Mouse (Mus musculus) monocyte, adult 2 months (primary cell): ENCODE measurements around the gene Astn2.

Experiments used
- DNase-seq, 2 experiments: peaks; one replicate each; pipeline ENCODE4 v3.0.0; 2022; ENCODE audit warnings: low spot score in 2 of 2, low read depth in 1 of 2

The Astn2 gene

DNA sequence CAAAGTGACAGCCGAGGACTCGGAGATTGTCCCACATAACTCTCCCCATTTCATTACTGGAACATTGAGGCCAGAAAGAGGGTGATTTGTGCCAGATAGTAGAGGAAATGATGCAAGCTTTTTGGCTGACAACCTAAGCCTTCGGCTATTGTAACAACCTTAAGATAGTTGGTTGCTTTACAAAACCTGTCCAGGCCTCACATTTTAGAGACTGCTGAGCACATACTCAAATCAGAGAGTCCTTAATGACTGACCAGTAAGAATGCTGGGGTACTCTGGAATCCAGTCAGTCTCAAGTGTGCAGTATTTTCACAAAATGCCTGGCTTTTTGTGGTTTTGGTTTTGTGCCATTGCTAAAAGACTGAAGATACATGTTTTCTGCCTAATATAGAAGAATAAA is 1062.6 kb downstream of the Astn2 start:
- DNase-seq, result no peak

DNA sequence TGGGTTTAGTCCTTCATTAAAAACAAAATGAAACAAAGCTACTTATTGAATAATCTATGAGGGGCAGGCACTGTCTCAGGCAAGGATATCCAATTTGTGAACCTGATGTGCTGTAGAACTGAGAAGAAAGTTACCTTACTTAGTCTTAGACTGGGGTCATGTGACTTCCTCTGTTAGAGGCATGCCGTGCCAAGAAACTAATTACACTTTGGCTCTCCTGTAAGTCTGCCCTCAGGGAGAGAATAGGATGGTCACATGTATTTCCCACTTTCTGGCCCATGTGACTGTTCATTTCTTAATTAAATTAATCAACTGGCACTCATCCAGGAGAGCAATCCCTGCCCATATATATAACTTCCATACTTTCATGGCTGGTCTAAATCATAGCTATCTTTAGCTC is 1070.7 kb downstream of the Astn2 start:
- DNase-seq, result no peak
